Mouse (Mus musculus): Measurements from ENCODE around the gene Marveld2. TPM values are rescaled to one million over a fixed set of nuclear protein-coding genes. Genes with fewer than 3 reads are reported as not detected.

Gene Marveld2
- polyA plus RNA-seq, 1 experiment: 0.31 TPM

DNA sequence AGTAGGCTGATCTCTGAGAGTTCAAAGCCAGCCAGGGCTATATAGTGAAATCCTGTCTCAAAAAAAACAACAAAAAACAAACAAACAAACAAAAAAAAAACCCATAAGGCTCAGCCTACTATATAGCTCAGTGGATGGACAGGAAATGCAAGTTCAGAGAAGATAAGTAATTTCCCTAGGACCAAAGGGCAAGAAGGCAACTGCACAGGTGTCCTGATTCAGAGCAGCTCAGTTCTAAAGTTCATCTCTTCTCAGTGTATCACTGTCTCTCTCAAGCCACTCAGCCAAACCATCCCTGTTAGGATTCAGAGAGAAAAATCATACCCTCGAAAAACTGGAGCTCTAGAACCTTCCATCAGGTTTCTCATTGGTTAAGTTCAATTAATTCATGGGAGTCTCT lies 10.9 kb downstream of the Marveld2 start:
- no peak for TF ChIP-seq GATA1 (IDR thresholded peaks at IDR 0.05; ENCODE audit: low read length)

GRCm38 (mm10) chr13:100603738-100604095 lies 13.1 kb downstream of the Marveld2 start:
- TF ChIP-seq GATA1 (IDR thresholded peaks at IDR 0.05; ENCODE audit: low read length): no peak

DNA sequence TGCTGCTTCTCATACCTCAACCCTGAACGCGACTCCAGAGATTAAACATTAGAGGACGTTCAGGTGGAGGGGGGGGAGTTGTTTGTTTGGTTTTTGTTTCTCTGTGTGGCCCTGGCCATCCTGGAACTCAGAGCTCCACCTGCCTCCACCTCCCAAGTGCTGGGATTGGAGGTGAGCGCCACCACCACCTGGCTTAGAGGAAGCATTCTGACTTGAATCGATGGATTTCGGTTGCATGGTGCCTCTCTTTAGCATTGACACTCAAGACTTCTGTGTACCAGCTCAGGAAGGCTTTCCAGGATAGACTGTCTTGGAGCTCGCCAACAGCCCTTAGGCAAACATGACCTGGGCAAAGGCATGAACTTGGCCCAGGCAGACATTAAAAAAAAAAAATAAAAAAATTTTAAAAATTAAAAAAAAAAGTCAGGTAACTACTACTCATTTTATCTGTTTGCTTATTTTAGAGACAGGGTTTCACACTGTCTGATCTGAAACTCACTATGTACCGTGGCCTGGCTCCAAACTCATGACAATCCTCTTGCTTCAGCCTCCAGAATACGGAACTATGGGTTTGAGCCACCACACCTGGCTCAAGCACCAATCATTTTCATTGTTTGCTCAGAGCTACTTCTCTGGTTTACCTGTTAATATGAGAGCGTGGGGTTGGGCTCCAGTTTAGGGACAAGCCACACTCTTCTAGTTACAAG lies 13.6 kb downstream of the Marveld2 start:
- TF ChIP-seq GATA1 (IDR thresholded peaks at IDR 0.05; ENCODE audit: low read length): no peak

- TF ChIP-seq GATA1 (IDR thresholded peaks at IDR 0.05; ENCODE audit: low read length): no peak
Observed at GRCm38 (mm10) chr13:100602239-100602902, 14.4 kb downstream of the Marveld2 start.

DNA sequence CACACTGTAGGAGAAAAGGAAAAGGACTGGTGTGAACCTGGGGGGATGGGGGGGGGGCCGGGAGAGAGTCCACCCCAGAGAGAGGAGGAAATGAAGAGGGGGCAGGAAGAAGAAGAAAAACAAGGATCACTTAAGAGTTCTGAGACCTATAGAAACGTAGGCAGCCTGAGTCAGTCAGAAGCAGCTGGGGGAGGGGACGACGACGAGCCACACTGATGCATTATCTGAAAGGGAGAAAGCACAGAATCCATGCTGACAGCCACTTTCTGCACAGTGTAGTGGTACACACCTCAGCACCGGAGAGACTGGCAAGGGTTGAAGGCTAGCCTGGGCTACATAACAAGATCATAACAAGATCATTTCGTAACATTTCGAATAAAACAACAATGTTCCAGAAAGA lies 15.7 kb downstream of the Marveld2 start:
- no peak for TF ChIP-seq GATA1 (IDR thresholded peaks at IDR 0.05; ENCODE audit: low read length)

DNA sequence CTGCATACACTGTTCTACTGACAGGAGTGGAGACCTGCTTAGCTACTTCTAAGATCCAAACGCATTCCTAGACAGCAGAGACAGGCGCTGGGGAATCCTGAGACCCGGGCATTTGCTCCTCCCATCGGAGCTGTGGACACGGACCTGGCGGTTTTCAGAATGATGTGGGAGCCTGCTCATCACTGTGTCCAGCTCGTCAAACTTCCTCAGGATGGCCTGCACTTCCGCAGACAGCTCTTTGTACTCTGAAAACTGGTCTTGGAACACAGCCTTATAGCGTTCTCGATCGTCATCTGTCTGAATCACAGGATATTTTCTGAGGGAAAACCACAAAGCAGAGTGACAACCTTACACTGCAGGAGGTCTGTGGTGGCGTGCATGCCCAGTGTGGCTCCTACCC lies 16.5 kb downstream of the Marveld2 start:
- TF ChIP-seq GATA1 (IDR thresholded peaks at IDR 0.05; ENCODE audit: low read length): no peak

- TF ChIP-seq GATA1 (IDR thresholded peaks at IDR 0.05; ENCODE audit: low read length): no peak
Observed at GRCm38 (mm10) chr13:100597284-100597683, 19.5 kb downstream of the Marveld2 start.

DNA sequence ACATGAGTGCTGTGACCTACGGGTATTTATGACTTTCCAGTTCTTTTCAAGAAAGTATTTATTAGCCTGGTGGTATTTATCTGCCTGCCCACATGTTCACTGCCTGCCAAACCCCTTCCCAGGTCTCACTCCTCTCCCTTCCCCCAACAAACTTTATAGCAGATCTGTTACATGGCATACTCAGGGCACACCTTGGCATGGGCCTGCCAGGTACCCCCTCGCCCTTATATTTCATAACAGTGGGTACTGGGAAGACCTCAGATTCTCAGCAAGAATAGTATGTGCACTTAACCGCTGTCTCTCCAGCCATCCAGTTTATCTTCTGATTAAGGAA lies 21.3 kb downstream of the Marveld2 start:
- TF ChIP-seq GATA1 (IDR thresholded peaks at IDR 0.05; ENCODE audit: low read length): no peak

GRCm38 (mm10) chr13:100594838-100595551 lies 21.8 kb downstream of the Marveld2 start:
- TF ChIP-seq GATA1 (IDR thresholded peaks at IDR 0.05; ENCODE audit: low read length): no peak

DNA sequence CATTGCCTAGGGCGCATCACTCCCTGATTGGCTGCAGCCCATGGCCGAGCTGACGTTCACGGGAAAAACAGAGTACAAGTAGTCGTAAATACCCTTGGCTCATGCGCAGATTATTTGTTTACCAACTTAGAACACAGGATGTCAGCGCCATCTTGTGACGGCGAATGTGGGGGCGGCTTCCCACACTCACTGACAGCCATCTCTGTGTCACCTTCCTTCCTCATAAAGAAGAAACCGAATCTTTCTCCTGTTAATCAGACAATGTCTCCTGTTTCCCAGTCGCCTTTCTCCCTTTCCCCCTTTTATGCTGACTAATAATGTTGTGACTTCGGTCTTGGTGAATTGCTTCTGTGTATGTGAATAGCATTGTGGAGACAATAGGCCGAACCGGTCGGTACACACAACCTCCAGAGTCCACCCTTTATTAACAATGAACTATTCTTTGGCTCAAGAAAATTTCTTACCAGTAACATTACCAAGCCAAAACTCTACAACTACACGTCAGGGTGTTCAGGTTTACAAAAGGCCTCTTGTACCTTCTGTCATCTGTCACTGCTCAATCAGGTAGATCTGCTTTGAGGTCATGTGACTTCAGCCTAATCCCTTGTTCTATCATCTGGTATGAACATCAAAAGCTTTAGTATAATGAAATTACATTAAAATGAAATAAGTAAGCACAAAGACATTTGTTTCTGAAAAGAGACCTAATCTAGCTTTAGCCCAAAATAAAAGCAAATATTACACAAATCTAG lies 22.6 kb downstream of the Marveld2 start:
- no peak for TF ChIP-seq GATA1 (IDR thresholded peaks at IDR 0.05; ENCODE audit: low read length)

GRCm38 (mm10) chr13:100588646-100589045 lies 28.1 kb downstream of the Marveld2 start:
- TF ChIP-seq GATA1 (IDR thresholded peaks at IDR 0.05; ENCODE audit: low read length): no peak

DNA sequence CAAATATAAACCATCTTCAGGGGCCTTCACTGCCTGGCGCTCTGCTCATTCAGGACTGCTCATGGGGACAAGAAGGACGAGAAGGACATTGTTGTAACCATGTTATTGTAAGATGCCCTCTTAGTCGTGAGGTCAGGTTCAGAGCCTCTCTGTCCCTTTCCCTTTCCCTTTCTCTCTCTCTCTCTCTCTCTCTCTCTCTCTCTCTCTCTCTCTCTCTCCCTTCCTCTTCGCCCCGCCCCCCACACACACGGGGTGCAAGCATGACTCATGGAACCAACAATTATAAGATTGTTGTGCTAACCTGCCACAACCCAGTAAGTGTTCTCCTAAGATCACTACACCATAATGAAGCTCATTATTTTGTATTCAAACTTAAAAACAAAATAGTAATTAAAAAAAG lies 34.6 kb downstream of the Marveld2 start:
- TF ChIP-seq GATA1 (IDR thresholded peaks at IDR 0.05; ENCODE audit: low read length): no peak

DNA sequence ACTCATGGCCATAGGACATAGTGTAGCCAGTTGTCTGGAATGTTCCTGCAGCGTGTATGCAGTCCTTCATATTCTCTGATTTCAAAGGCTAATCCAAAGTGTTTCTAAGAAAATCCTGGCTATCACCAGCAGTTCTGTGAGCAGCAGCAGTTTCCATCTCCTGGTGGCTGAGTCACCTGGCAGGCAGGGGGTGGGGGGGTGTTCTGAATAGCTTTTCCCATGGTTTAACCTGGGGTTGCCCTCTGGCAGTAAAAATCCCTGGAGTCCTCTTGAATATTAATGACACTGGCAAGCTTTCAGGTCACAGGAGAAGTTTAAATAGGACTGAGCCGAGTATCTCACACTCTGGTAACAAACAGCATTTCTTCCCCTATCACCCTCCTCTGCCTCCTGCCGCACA lies 35.1 kb downstream of the Marveld2 start:
- TF ChIP-seq GATA1 (IDR thresholded peaks at IDR 0.05; ENCODE audit: low read length): no peak

- no peak for TF ChIP-seq GATA1 (IDR thresholded peaks at IDR 0.05; ENCODE audit: low read length)
Observed at GRCm38 (mm10) chr13:100579951-100580350, 36.8 kb downstream of the Marveld2 start.

DNA sequence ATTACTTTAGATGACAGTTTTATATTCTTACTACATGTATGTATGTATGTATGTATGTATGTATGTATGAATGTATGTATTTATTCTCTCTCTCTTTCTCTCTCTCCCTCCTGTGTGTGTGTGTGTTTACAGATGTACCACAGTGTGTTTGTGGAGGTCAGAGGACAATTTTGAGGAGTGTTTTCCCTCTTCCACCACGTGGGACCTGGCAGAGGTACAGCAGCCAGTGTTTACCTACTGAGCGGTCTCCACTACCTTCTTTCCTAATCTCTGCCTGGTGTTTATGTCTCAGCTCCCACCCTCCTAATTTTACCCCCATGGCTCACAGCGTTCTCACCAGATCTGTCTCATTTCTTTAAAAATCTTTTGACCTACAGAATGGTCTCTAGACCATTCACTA lies 37.6 kb downstream of the Marveld2 start:
- TF ChIP-seq GATA1 (IDR thresholded peaks at IDR 0.05; ENCODE audit: low read length): no peak

DNA sequence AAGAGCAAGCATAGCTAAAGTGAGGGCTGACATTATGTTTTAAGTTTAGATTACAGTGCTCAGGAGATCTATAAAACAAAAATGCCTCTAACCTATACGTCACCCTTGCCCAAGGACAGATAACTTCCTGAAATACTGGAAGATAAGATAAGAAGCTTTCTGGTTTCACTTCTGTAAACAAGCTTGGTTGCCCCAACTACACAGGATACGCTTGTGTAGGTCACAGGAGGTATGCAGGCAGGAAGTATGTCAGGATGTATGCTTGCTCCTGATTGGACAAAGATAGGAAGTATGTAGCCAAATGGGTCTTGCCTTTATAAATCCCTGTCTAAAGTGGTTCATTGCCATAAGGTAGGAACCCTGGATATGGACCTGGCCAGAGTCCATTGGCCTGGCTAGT lies 40.8 kb downstream of the Marveld2 start:
- TF ChIP-seq GATA1 (IDR thresholded peaks at IDR 0.05; ENCODE audit: low read length): peak; percentile 88

All from G1E-ER4 (cell line).